Mouse (Mus musculus) heart, postnatal 36 days (tissue): ENCODE data around the gene Ndufs2. TPM values are rescaled to one million over a fixed set of nuclear protein-coding genes. Genes with fewer than 3 reads are reported as not detected.

Experiments used
- total RNA-seq, 2 experiments: library from RNA; stranded (reverse); gene quantifications; 2 replicates each; pipeline ENCODE4 v1.2.3; 2021

Gene Ndufs2
- total RNA-seq, 2 experiments from 2014 or later: 1,421 to 1,530 TPM

Other genes with a start within 250 kb of the Ndufs2 start
- gene Fcgr4, start 232.5 kb downstream of the Ndufs2 start, total RNA-seq: under 1 TPM in 1 of 2 experiments, not detected in 1; 0.76 TPM
- 10 to 100 TPM; 13.7 to 18.6 TPM for gene Fcgr3, start 186.5 kb downstream of the Ndufs2 start, total RNA-seq
- gene Cfap126, start 137.5 kb downstream of the Ndufs2 start, total RNA-seq: 1 to 10 TPM in 1 of 2 experiments, under 1 TPM in 1; 0.69 to 1.2 TPM
- 1,000 to 10,000 TPM; 1,165 to 1,188 TPM for gene Sdhc, start 100.8 kb downstream of the Ndufs2 start, total RNA-seq
- under 1 TPM in 1 of 2 experiments, not detected in 1; 0.44 TPM for gene Mpz, start 100.7 kb downstream of the Ndufs2 start, total RNA-seq
- 100 to 1,000 TPM; 222 to 295 TPM for gene Pcp4l1, start 55.1 kb downstream of the Ndufs2 start, total RNA-seq
- gene Nr1i3, start 37.4 kb downstream of the Ndufs2 start, total RNA-seq: under 1 TPM in 1 of 2 experiments, not detected in 1; 0.08 TPM
- 10 to 100 TPM; 81.8 to 82.7 TPM for gene Tomm40l, start 28.9 kb downstream of the Ndufs2 start, total RNA-seq
- 1 to 10 TPM in 1 of 2 experiments, under 1 TPM in 1; 0.75 to 2.0 TPM for gene Apoa2, start 26.3 kb downstream of the Ndufs2 start, total RNA-seq
- gene Fcer1g, start 17.0 kb downstream of the Ndufs2 start, total RNA-seq: 10 to 100 TPM; 13.3 to 16.3 TPM
- under 1 TPM; 0.50 to 0.92 TPM for gene Adamts4, start 967 bp downstream of the Ndufs2 start, total RNA-seq
- gene B4galt3, start 18.9 kb upstream of the Ndufs2 start, total RNA-seq: 10 to 100 TPM; 14.5 to 19.7 TPM
- 10 to 100 TPM; 13.2 to 14.2 TPM for gene Ppox, start 29.8 kb upstream of the Ndufs2 start, total RNA-seq
- 10 to 100 TPM; 22.1 to 22.3 TPM for gene Usp21, start 36.6 kb upstream of the Ndufs2 start, total RNA-seq
- 10 to 100 TPM; 84.9 to 88.8 TPM for gene Ufc1, start 43.6 kb upstream of the Ndufs2 start, total RNA-seq
- 10 to 100 TPM; 21.3 to 24.2 TPM for gene Dedd, start 77.8 kb upstream of the Ndufs2 start, total RNA-seq
- 10 to 100 TPM; 27.7 to 28.4 TPM for gene Nit1, start 94.3 kb upstream of the Ndufs2 start, total RNA-seq
- 10 to 100 TPM; 79.4 to 95.6 TPM for gene Pfdn2, start 94.3 kb upstream of the Ndufs2 start, total RNA-seq
- gene Klhdc9, start 109.4 kb upstream of the Ndufs2 start, total RNA-seq: not detected
- under 1 TPM; 0.08 to 0.30 TPM for gene Nectin4, start 118.7 kb upstream of the Ndufs2 start, total RNA-seq
- gene Arhgap30, start 137.6 kb upstream of the Ndufs2 start, total RNA-seq: 1 to 10 TPM; 2.7 to 2.9 TPM
- 10 to 100 TPM; 41.0 to 52.1 TPM for gene Usf1, start 159.9 kb upstream of the Ndufs2 start, total RNA-seq
- gene Tstd1, start 167.5 kb upstream of the Ndufs2 start, total RNA-seq: 1 to 10 TPM; 1.2 to 1.6 TPM
- 10 to 100 TPM; 38.7 to 43.2 TPM for gene F11r, start 186.1 kb upstream of the Ndufs2 start, total RNA-seq